Mouse (Mus musculus) forebrain, postnatal 0 days (tissue): ENCODE data around the gene Tmem220. TPM values are rescaled to one million over a fixed set of nuclear protein-coding genes. Genes with fewer than 3 reads are reported as not detected.

ENCODE experiments used
- ATAC-seq: fragments of 200-750 bp; cut with Nextera tagmentation; 2 replicates; pipeline ENCODE4 v1.8.0; 2017; ENCODE audit warnings: mild to moderate bottlenecking, moderate library complexity
- DNase-seq: peaks from one replicate; pipeline ENCODE4 v3.0.0-alpha.2; 2015
- H3K27ac ChIP-seq: fragments of 300-500 bp; sonication (generic); 2 replicates; pipeline ENCODE4 v1.5.1; 2014; ENCODE audit warnings: low read depth, mild to moderate bottlenecking, antibody characterized with exemption, low read length, moderate library complexity, mixed read lengths
- H3K27me3 ChIP-seq: fragments of 300-500 bp; sonication (generic); 2 replicates; pipeline ENCODE4 v1.6.1; 2014; ENCODE audit warnings: mild to moderate bottlenecking, low read length, mixed read lengths; ENCODE audit not compliant: insufficient read depth
- H3K36me3 ChIP-seq: fragments of 300-500 bp; sonication (generic); 2 replicates; pipeline ENCODE4 v1.6.1; 2014; ENCODE audit warnings: mild to moderate bottlenecking, moderate library complexity; ENCODE audit not compliant: insufficient read depth
- H3K4me1 ChIP-seq: fragments of 300-500 bp; sonication (generic); 2 replicates; pipeline ENCODE4 v1.6.1; 2014; ENCODE audit warnings: antibody characterized with exemption; ENCODE audit not compliant: insufficient read depth
- H3K4me2 ChIP-seq: fragments of 300-500 bp; sonication (generic); 2 replicates; pipeline ENCODE4 v1.6.1; 2014; ENCODE audit warnings: low read depth, mild to moderate bottlenecking, moderate library complexity
- H3K4me3 ChIP-seq: fragments of 300-500 bp; sonication (generic); 2 replicates; pipeline ENCODE4 v1.5.1; 2014; ENCODE audit warnings: low read depth, low read length, mixed read lengths
- H3K9ac ChIP-seq: fragments of 300-500 bp; sonication (generic); 2 replicates; pipeline ENCODE4 v1.6.1; 2014; ENCODE audit warnings: mild to moderate bottlenecking
- H3K9me3 ChIP-seq: fragments of 300-500 bp; sonication (generic); 2 replicates; pipeline ENCODE4 v1.6.1; 2016; ENCODE audit warnings: low read length
- CTCF ChIP-seq: sonication (generic); IDR thresholded peaks from 2 replicates; pipeline ENCODE4 v1.5.1; 2016; ENCODE audit warnings: antibody characterized with exemption, control low read depth, low read depth
- WGBS: fragments of 180-500 bp; shearing (Covaris S2); extraction: QIAGEN DNeasy Blood & Tissue Kit; methylation state at CpG from one replicate; pipeline ENCODE4 v1.1.7; 2014; 5-methylcytosine and 5-hydroxymethylcytosine counted together
- polyA plus RNA-seq: library from polyadenylated mRNA; unstranded; fragments of >200 nt; fragmentation: Nextera tagmentation; extraction: Ambion mirVana; gene quantifications from 2 replicates; pipeline ENCODE4 v1.2.1, GENCODE M21; 2015
- total RNA-seq: library from RNA; depleted of rRNA; stranded (reverse); fragments of >200 nt; gene quantifications from 2 replicates; pipeline ENCODE4 v1.2.3, GENCODE M21; 2014

Gene Tmem220
- total and polyA plus RNA-seq, 2 experiments from 2014 or later: 0.77 TPM; not detected in 1

GRCm38 (mm10) chr11:67000671-67001070 is 24.3 kb upstream of the Tmem220 start:
- no peak overlapping the region for H3K4me3 ChIP-seq
- no peak for TF ChIP-seq CTCF
- DNase-seq (peak; percentile 70), ATAC-seq (peak; percentile 81)
- peaks cover 11% of the 10 kb centered on the region for H3K4me1 ChIP-seq
- H3K36me3 ChIP-seq: no peaks in the 10 kb centered on the region
- WGBS: 37% methylated on average over 4 of the region's 4 CpGs
- H3K27ac ChIP-seq: peak overlapping the region; percentile 62
- H3K9ac ChIP-seq: no peak overlapping the region
- H3K27me3 ChIP-seq: no peaks in the 10 kb centered on the region
- H3K4me2 ChIP-seq: no peak overlapping the region
- no peaks in the 10 kb centered on the region for H3K9me3 ChIP-seq

- Histone ChIP-seq H3K27ac (no peak overlapping the region), H3K27me3 (no peaks in the 10 kb centered on the region), H3K4me1 (peaks cover 11% of the 10 kb centered on the region), H3K4me2 (no peak overlapping the region), H3K9me3 (no peaks in the 10 kb centered on the region), H3K4me3 (no peak overlapping the region), H3K9ac (no peak overlapping the region), H3K36me3 (no peaks in the 10 kb centered on the region)
- DNase-seq (no peak), ATAC-seq (peak; percentile 51; the same call in 1 of the 2 replicates)
- TF ChIP-seq CTCF: no peak
- 4% methylated on average over 1 of the region's 1 CpGs for WGBS
Observed at GRCm38 (mm10) chr11:67001717-67002116, 23.2 kb upstream of the Tmem220 start.

GRCm38 (mm10) chr11:67002911-67003310 is 22.0 kb upstream of the Tmem220 start:
- no peak for TF ChIP-seq CTCF
- Histone ChIP-seq H3K4me2 (no peak overlapping the region), H3K27ac (no peak overlapping the region), H3K9me3 (no peaks in the 10 kb centered on the region), H3K27me3 (no peaks in the 10 kb centered on the region), H3K9ac (no peak overlapping the region), H3K36me3 (no peaks in the 10 kb centered on the region), H3K4me1 (peaks cover 11% of the 10 kb centered on the region), H3K4me3 (no peak overlapping the region)
- WGBS: 45% methylated on average over 2 of the region's 2 CpGs
- ATAC-seq: no peak
- peak; percentile 49 for DNase-seq

DNA sequence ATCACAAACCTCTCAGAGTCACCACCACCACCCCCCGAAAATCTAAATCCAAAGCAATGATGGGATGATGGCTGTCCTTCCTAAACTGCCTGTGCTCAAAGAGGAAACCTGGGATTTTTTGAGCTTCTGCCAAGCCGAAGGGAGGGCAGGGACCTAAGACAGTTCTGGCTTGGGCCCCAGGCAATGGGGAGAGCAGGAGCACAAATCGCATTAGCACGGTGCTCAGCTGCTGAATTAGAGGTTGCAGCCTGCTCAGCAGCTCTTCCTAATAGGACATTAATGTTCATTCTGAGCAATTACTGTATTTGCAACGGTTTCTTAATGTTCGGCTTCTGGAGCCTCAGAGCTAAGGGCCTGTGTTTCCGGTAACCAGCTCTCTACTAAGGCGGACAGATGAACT is 17.0 kb upstream of the Tmem220 start:
- Histone ChIP-seq H3K4me2 (no peak overlapping the region), H3K27me3 (no peaks in the 10 kb centered on the region), H3K36me3 (no peaks in the 10 kb centered on the region), H3K9ac (no peak overlapping the region), H3K9me3 (no peaks in the 10 kb centered on the region), H3K4me3 (no peak overlapping the region), H3K27ac (no peak overlapping the region), H3K4me1 (no peaks in the 10 kb centered on the region)
- DNase-seq (no peak), ATAC-seq (no peak)
- 66% methylated on average over 8 of the region's 8 CpGs for WGBS
- no peak for TF ChIP-seq CTCF

- no peak for DNase-seq
- Histone ChIP-seq H3K27ac (no peak overlapping the region), H3K9me3 (no peaks in the 10 kb centered on the region), H3K36me3 (no peaks in the 10 kb centered on the region), H3K4me3 (no peak overlapping the region), H3K27me3 (no peaks in the 10 kb centered on the region), H3K9ac (no peak overlapping the region), H3K4me1 (no peaks in the 10 kb centered on the region), H3K4me2 (no peak overlapping the region)
- no peak for ATAC-seq
- TF ChIP-seq CTCF: no peak
- WGBS: 89% methylated on average over 4 of the region's 4 CpGs
Observed at GRCm38 (mm10) chr11:67008528-67008927, 16.4 kb upstream of the Tmem220 start.

GRCm38 (mm10) chr11:67010430-67010829 is 14.5 kb upstream of the Tmem220 start:
- no peaks in the 10 kb centered on the region for H3K4me1 ChIP-seq
- H3K9ac ChIP-seq: 0 out of 2 replicates have a peak overlapping the region, but pooled peaks have one; percentile 6
- H3K4me2 ChIP-seq: no peak overlapping the region
- WGBS: 6% methylated on average over 8 of the region's 8 CpGs
- H3K27ac ChIP-seq: no peak overlapping the region
- no peaks in the 10 kb centered on the region for H3K36me3 ChIP-seq
- DNase-seq (peak; percentile 59), ATAC-seq (peak; percentile 88)
- no peaks in the 10 kb centered on the region for H3K27me3 ChIP-seq
- TF ChIP-seq CTCF: peak; percentile 55
- H3K9me3 ChIP-seq: no peaks in the 10 kb centered on the region
- no peak overlapping the region for H3K4me3 ChIP-seq

DNA sequence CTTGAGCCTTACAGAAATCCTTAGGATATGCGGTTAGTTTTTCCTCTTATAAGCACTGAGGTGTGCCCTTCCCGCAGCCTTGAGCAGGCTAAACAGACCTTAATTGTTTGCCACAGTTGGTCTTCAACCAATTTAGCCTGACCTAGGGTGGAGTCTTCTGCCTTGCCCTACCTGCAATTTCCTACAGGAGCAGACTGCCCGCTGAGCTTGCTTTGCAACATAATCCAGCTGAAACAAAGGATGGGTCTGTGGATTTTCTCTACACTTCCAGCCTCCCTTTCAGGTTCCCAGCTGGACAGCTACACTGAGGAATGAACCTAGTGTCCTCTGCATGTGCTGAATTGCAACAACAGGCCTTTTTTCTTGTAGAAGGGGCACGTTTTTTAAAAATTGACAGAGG is 13.3 kb upstream of the Tmem220 start:
- Histone ChIP-seq H3K4me3 (no peak overlapping the region), H3K4me1 (no peaks in the 10 kb centered on the region), H3K4me2 (no peak overlapping the region), H3K9ac (no peak overlapping the region), H3K9me3 (no peaks in the 10 kb centered on the region), H3K27me3 (no peaks in the 10 kb centered on the region), H3K36me3 (no peaks in the 10 kb centered on the region), H3K27ac (no peak overlapping the region)
- 29% methylated on average over 4 of the region's 4 CpGs for WGBS
- DNase-seq (no peak), ATAC-seq (no peak)
- no peak for TF ChIP-seq CTCF
